Mouse (Mus musculus): ENCODE results near the gene Cfi. TPM values are rescaled to one million over a fixed set of nuclear protein-coding genes. Genes with fewer than 3 reads are reported as not detected.

Cfi gene
- total RNA-seq, 1 experiment from 2014 or later, result 67.6 TPM

Other genes starting within 250 kb of the Cfi start
- 0.64 and 0.82 TPM in 2 replicates for gene Egf, start 80.6 kb upstream of the Cfi start, total RNA-seq (2021)
- gene Lrit3, start 31.9 kb upstream of the Cfi start, total RNA-seq (2021), result not detected in 2 replicates
- gene Rrh, start 13.3 kb upstream of the Cfi start, total RNA-seq (2021), result 0.19 TPM in 1 of 2 replicates, not detected in the other
- 67.1 and 89.6 TPM in 2 replicates for gene Gar1, start 4.5 kb upstream of the Cfi start, total RNA-seq (2021)
- gene Pla2g12a, start 42.7 kb downstream of the Cfi start, total RNA-seq (2021), result 56.0 and 62.7 TPM in 2 replicates
- gene Casp6, start 65.5 kb downstream of the Cfi start, total RNA-seq (2021), result 34.7 TPM in 2 replicates
- 7.9 and 9.3 TPM in 2 replicates for gene Mcub, start 134.3 kb downstream of the Cfi start, total RNA-seq (2021)
- gene Sec24b, start 225.7 kb downstream of the Cfi start, total RNA-seq (2021), result 56.0 and 66.4 TPM in 2 replicates

Measured in adrenal gland, postnatal 14 days (tissue).